Mouse (Mus musculus) heart, embryonic 14.5 days (tissue): ENCODE data around the gene Pptc7. TPM values are rescaled to one million over a fixed set of nuclear protein-coding genes. Genes with fewer than 3 reads are reported as not detected.
"Not testable (repeated sequence)": the region's sequence is repeated elsewhere in the genome, so short reads cannot be mapped to it uniquely, and the experiment has no call there.

ENCODE experiments used
- ATAC-seq: fragments of 200-750 bp; cut with Nextera tagmentation; 2 replicates; pipeline ENCODE4 v1.8.0; 2017; ENCODE audit warnings: low read depth, moderate TSS enrichment; ENCODE audit not compliant: insufficient number of reproducible peaks, insufficient read depth, low FRiP score
- H3K27ac ChIP-seq, 2 experiments: fragments of 200-500 bp in 1 of 2; fragments of 300-500 bp in 1 of 2; sonication (generic) in 1 of 2; replicated peaks in 1 of 2; 2 replicates each; pipeline ENCODE4 v1.5.1; 2012 to 2014; ENCODE audit warnings: low read depth in 2 of 2, low read length in 2 of 2, control low read depth in 1 of 2, mild to moderate bottlenecking in 1 of 2, mixed read lengths in 1 of 2; ENCODE audit not compliant: control insufficient read depth in 1 of 2, insufficient read depth in 1 of 2
- H3K27me3 ChIP-seq: fragments of 300-500 bp; sonication (generic); 2 replicates; pipeline ENCODE4 v1.6.1; 2014; ENCODE audit warnings: mild to moderate bottlenecking, low read length, control low read depth; ENCODE audit not compliant: control insufficient read depth, insufficient read depth
- H3K36me3 ChIP-seq: fragments of 300-500 bp; sonication (generic); 2 replicates; pipeline ENCODE4 v1.6.1; 2014; ENCODE audit warnings: mild to moderate bottlenecking, control low read depth, low read length, mixed read lengths; ENCODE audit not compliant: control insufficient read depth, insufficient read depth
- H3K4me1 ChIP-seq, 2 experiments: fragments of 200-500 bp in 1 of 2; fragments of 300-500 bp in 1 of 2; sonication (generic) in 1 of 2; 2 replicates each; pipeline ENCODE4 v1.6.1; 2012 to 2014; ENCODE audit warnings: low read length in 2 of 2, control low read depth in 1 of 2, mixed read lengths in 1 of 2; ENCODE audit not compliant: control insufficient read depth in 2 of 2, insufficient read depth in 2 of 2
- H3K4me2 ChIP-seq: fragments of 300-500 bp; sonication (generic); 2 replicates; pipeline ENCODE4 v1.6.1; 2014; ENCODE audit warnings: mild to moderate bottlenecking, low read length
- H3K4me3 ChIP-seq, 2 experiments: fragments of 200-500 bp in 1 of 2; fragments of 300-500 bp in 1 of 2; sonication (generic) in 1 of 2; 2 replicates each; pipeline ENCODE4 v1.5.1; 2012 to 2014; ENCODE audit warnings: low read length in 2 of 2, mild to moderate bottlenecking in 2 of 2, control low read depth in 1 of 2, low read depth in 1 of 2, moderate library complexity in 1 of 2; ENCODE audit not compliant: control insufficient read depth in 1 of 2, insufficient read depth in 1 of 2
- H3K9ac ChIP-seq: fragments of 300-500 bp; sonication (generic); 2 replicates; pipeline ENCODE4 v1.6.1; 2014; ENCODE audit warnings: mild to moderate bottlenecking, low read length
- H3K9me3 ChIP-seq: fragments of 300-500 bp; sonication (generic); 2 replicates; pipeline ENCODE4 v1.6.1; 2016; ENCODE audit warnings: low read length, control low read depth; ENCODE audit not compliant: control insufficient read depth
- WGBS: fragments of 180-500 bp; shearing (Covaris S2); extraction: QIAGEN DNeasy Blood & Tissue Kit; methylation state at CpG from one replicate; pipeline ENCODE4 v1.1.7; 2014; 5-methylcytosine and 5-hydroxymethylcytosine counted together
- polyA plus RNA-seq: library from polyadenylated mRNA; unstranded; fragments of >200 nt; fragmentation: Nextera tagmentation; extraction: Ambion mirVana; gene quantifications from 2 replicates; pipeline ENCODE4 v1.2.1, GENCODE M21; 2014

The Pptc7 gene
- polyA plus RNA-seq, 1 experiment from 2014 or later, result 16.3 TPM

GRCm38 (mm10) chr5:122314966-122315667 is 31.0 kb downstream of the Pptc7 start:
- H3K4me3 ChIP-seq, result no peak overlapping the region
- peak overlapping the region; percentile 44; the same call in 1 of the 2 replicates for H3K9ac ChIP-seq
- no peaks in the 10 kb centered on the region for H3K27me3 ChIP-seq
- H3K4me2 ChIP-seq, result peak overlapping the region; percentile 31
- H3K27ac ChIP-seq, result peak overlapping the region; percentile 60 to 70
- ATAC-seq, result peak; percentile 70
- peaks cover 37% of the 10 kb centered on the region for H3K36me3 ChIP-seq
- WGBS, result 42% methylated on average over 20 of the region's 20 CpGs
- peaks cover 21 to 53% of the 10 kb centered on the region in 2 experiments for H3K4me1 ChIP-seq
- H3K9me3 ChIP-seq, result no peaks in the 10 kb centered on the region

DNA sequence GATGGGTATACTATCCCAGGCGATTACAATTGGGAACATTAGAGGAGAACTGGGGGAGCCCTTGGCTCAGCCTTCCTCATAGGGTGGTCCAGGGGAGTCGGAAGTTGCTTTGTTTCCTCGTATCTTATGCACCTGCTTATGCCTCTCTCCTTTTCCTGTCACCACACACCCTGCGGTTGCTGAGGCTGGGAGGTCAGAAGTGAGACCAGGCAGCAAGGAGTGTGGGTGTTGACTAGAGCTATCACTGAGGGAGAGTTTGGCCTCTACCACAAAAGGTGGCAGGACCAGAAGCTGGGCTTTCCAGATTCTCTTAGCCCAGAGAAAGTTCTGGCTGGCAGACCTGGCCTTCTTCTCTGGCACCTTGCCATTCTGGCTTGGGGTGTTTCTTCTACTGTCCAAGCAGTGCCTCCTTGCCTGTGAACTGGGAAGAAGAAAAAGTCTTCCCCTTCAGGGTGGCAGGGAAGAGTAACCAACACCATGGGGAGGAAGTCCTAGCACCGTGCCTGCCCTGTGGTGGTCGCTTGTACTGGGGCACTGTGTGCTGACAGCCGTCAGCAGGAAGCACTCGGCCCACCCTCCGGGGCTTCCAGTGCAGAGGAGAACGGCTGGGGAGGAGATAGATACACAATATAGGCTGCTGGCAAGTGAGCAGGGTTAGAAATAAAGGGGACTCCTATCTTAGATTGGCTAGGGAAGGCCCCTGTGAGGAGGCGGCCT is 33.3 kb downstream of the Pptc7 start:
- Histone ChIP-seq H3K4me1 (peaks cover 23 to 53% of the 10 kb centered on the region in 2 experiments), H3K9ac (peak overlapping the region; percentile 48; the same call in 1 of the 2 replicates), H3K27me3 (no peaks in the 10 kb centered on the region), H3K9me3 (no peaks in the 10 kb centered on the region), H3K36me3 (peaks cover 42% of the 10 kb centered on the region), H3K4me3 (no peak overlapping the region), H3K4me2 (no peak overlapping the region), H3K27ac (peak overlapping the region in 1 of 2 experiments; percentile 96; a peak in 1 of 4 replicates)
- WGBS, result 54% methylated on average over 11 of the region's 11 CpGs
- no peak for ATAC-seq

DNA sequence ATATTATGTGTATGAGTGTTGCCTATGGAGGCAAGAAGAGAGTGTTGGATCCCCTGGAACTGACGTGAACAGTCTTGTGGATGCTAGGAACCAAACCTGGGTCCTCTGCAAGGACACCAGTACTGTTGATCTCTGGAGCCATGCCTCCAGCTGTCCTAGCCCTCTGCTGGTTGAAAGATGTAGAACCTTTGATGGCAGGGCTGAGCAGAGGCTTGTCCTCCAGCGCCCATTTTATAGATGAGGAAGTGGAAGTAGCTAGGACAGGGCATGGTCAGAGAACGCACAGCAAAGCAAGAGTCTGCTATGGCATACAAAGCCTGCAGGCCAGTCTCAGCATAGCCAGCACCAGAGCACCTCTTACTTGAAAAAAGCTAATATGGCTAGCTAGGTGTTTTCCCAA is 33.9 kb downstream of the Pptc7 start:
- WGBS, result 81% methylated on average over 3 of the region's 3 CpGs
- H3K9ac ChIP-seq, result no peak overlapping the region
- no peak overlapping the region for H3K4me2 ChIP-seq
- peaks cover 44% of the 10 kb centered on the region for H3K36me3 ChIP-seq
- H3K27me3 ChIP-seq, result no peaks in the 10 kb centered on the region
- H3K9me3 ChIP-seq, result no peaks in the 10 kb centered on the region
- no peak overlapping the region for H3K4me3 ChIP-seq
- peaks cover 23 to 53% of the 10 kb centered on the region in 2 experiments for H3K4me1 ChIP-seq
- peak overlapping the region in 1 of 2 experiments; percentile 96; a peak in 2 of 4 replicates for H3K27ac ChIP-seq
- ATAC-seq, result no peak

DNA sequence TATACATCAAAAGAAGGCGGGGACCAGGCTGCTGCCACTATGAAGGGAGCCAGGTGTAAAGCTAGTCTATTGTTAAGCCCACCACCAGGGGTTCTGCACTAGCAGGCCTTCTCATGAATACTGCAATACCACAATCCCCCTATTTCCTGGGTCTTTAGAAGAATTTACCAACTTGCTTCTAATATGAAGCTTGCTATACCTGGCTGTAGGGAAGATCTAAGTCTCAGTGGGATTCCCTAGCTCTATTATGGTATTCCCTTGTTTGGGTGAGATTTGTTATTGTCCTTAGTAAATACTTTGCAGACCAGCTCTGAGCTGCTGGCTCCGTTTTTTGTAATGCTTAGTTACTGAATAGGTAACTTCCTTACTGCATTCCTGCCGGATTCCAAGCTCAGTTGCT is 34.8 kb downstream of the Pptc7 start:
- ATAC-seq, H3K9me3 ChIP-seq, H3K4me2 ChIP-seq, H3K4me3 ChIP-seq, H3K27me3 ChIP-seq: not testable (repeated sequence)
- Histone ChIP-seq H3K27ac (peak overlapping the region; percentile 93 to 96), H3K9ac (peak overlapping the region; percentile 53; the same call in 1 of the 2 replicates), H3K4me1 (peaks cover 23 to 51% of the 10 kb centered on the region in 2 experiments), H3K36me3 (peaks cover 37% of the 10 kb centered on the region)
- WGBS, result 65% methylated on average over 3 of the region's 3 CpGs

- ATAC-seq, result peak; percentile 28; the same call in 1 of the 2 replicates
- no peak overlapping the region for H3K4me3 ChIP-seq
- H3K4me2 ChIP-seq, result peak overlapping the region; percentile 40
- H3K9ac ChIP-seq, result peak overlapping the region; percentile 62
- H3K27ac ChIP-seq, result peak overlapping the region; percentile 93 to 96
- no peaks in the 10 kb centered on the region for H3K27me3 ChIP-seq
- peaks cover 23 to 46% of the 10 kb centered on the region in 2 experiments for H3K4me1 ChIP-seq
- no peaks in the 10 kb centered on the region for H3K9me3 ChIP-seq
- H3K36me3 ChIP-seq, result peaks cover 41% of the 10 kb centered on the region
- WGBS, result 41% methylated on average over 14 of the region's 14 CpGs
These were observed 35.5 kb downstream of the Pptc7 start for GRCm38 (mm10) chr5:122319474-122320204.

GRCm38 (mm10) chr5:122320205-122320781 is 36.1 kb downstream of the Pptc7 start:
- Histone ChIP-seq H3K4me3 (no peak overlapping the region), H3K27me3 (no peaks in the 10 kb centered on the region), H3K9ac (peak overlapping the region; percentile 62), H3K4me2 (peak overlapping the region; percentile 40), H3K9me3 (no peaks in the 10 kb centered on the region), H3K27ac (peak overlapping the region; percentile 93 to 96), H3K36me3 (peaks cover 48% of the 10 kb centered on the region), H3K4me1 (peaks cover 18 to 39% of the 10 kb centered on the region in 2 experiments)
- peak; percentile 32; the same call in 1 of the 2 replicates for ATAC-seq
- 45% methylated on average over 12 of the region's 12 CpGs for WGBS

- peak overlapping the region; percentile 7 to 34; a peak in 1 of 4 replicates for H3K27ac ChIP-seq
- no peak overlapping the region for H3K4me2 ChIP-seq
- H3K9ac ChIP-seq, result no peak overlapping the region
- H3K4me3 ChIP-seq, result no peak overlapping the region
- WGBS, result 54% methylated on average over 8 of the region's 8 CpGs
- no peaks in the 10 kb centered on the region for H3K9me3 ChIP-seq
- peaks cover 64% of the 10 kb centered on the region for H3K36me3 ChIP-seq
- ATAC-seq, result no peak
- H3K27me3 ChIP-seq, result no peaks in the 10 kb centered on the region
- H3K4me1 ChIP-seq, result peaks cover 12 to 24% of the 10 kb centered on the region in 2 experiments
These were observed 39.4 kb downstream of the Pptc7 start for GRCm38 (mm10) chr5:122323523-122323922.
